20 mouse cellular contexts compared by ENCODE assay signal in genomic region chr11:4744691-4745090, GRCm38 (mm10). TPM values are rescaled to one million over a fixed set of nuclear protein-coding genes. Genes with fewer than 3 reads are reported as not detected.
DNase-seq lines count a peak whose midpoint lies in the region; ATAC-seq and TF ChIP-seq lines count a peak whose summit lies in the region.
"Had no signal": no experiment of that assay in that cellular context is flagged by ENCODE, and none has a peak within 500 bp of the region (broad histone marks: within the 10 kb centered on the region; RNA-seq: fewer than 3 reads in every experiment).

No protein-coding gene starts in this region.

- H3K4me3 ChIP-seq in layer of hippocampus, adult 2 months: peak overlapping the region; percentile 77
- no peak overlapping the region for H3K4me3 ChIP-seq in midbrain, embryonic 16.5 days (ENCODE audit: low read depth, low read length)
- H3K4me3 ChIP-seq in lung, postnatal 0 days (ENCODE audit: low read depth, low read length): no peak overlapping the region
- H3K4me3 ChIP-seq: left cerebral cortex, adult 2 months; myocyte had no signal

- H3K36me3 ChIP-seq in midbrain, embryonic 16.5 days (ENCODE audit: control insufficient read depth, insufficient read depth, low read length): no peaks in the 10 kb centered on the region
- no peaks in the 10 kb centered on the region for H3K36me3 ChIP-seq in lung, postnatal 0 days (ENCODE audit: insufficient read depth, low read length)
- H3K36me3 ChIP-seq: forebrain, embryonic 15.5 days had no signal

- peak overlapping the region; percentile 100; the same call in 1 of the 2 replicates for H3K4me2 ChIP-seq in midbrain, embryonic 16.5 days (ENCODE audit: low read length)
- no peak overlapping the region for H3K4me2 ChIP-seq in lung, postnatal 0 days (replicated peaks; ENCODE audit: low read depth, low read length)
- H3K4me2 ChIP-seq: heart, embryonic 11.5 days had no signal

- TF ChIP-seq CTCF in layer of hippocampus, adult 2 months (conservative IDR thresholded peaks at IDR 0.05): no peak
- TF ChIP-seq CTCF in lung, postnatal 0 days (IDR thresholded peaks at IDR 0.05): no peak

- peaks cover 16% of the 10 kb centered on the region for H3K4me1 ChIP-seq in midbrain, embryonic 16.5 days (ENCODE audit: control insufficient read depth, insufficient read depth, low read length)
- H3K4me1 ChIP-seq in lung, postnatal 0 days (ENCODE audit: insufficient read depth, low read depth, low read length): no peaks in the 10 kb centered on the region

- H3K9me3 ChIP-seq in midbrain, embryonic 16.5 days (replicated peaks; ENCODE audit: control insufficient read depth, low read length, poor library complexity, severe bottlenecking): no peaks in the 10 kb centered on the region
- H3K9me3 ChIP-seq in lung, postnatal 0 days (ENCODE audit: low read length): no peaks in the 10 kb centered on the region
- H3K9me3 ChIP-seq: forebrain, embryonic 15.5 days had no signal

- peaks cover 46% of the 10 kb centered on the region for H3K27me3 ChIP-seq in midbrain, embryonic 16.5 days (ENCODE audit: control insufficient read depth, insufficient read depth, low read depth, low read length)
- H3K27me3 ChIP-seq in lung, postnatal 0 days (replicated peaks; ENCODE audit: insufficient read depth, low read length): peaks cover 56% of the 10 kb centered on the region

- 65% methylated on average over 6 of the region's 6 CpGs for WGBS in midbrain, embryonic 16.5 days
- 52% methylated on average over 6 of the region's 6 CpGs for whole genome bisulfite sequencing in lung, postnatal 0 days

- peak overlapping the region; percentile 91 for H3K27ac ChIP-seq in layer of hippocampus, adult 2 months
- H3K27ac ChIP-seq in midbrain, embryonic 16.5 days (ENCODE audit: low read length): no peak overlapping the region
- H3K27ac ChIP-seq in lung, postnatal 0 days (ENCODE audit: low read length): no peak overlapping the region
- H3K27ac ChIP-seq: forebrain, embryonic 15.5 days; kidney, postnatal 0 days; left cerebral cortex, adult 2 months had no signal

- no peak for TF ChIP-seq EP300 in lung, postnatal 0 days (IDR thresholded peaks at IDR 0.05)

- ATAC-seq in midbrain, embryonic 16.5 days: no peak
- ATAC-seq in lung, postnatal 0 days: no peak
- ATAC-seq: forebrain, embryonic 15.5 days had no signal

- DNase-seq in layer of hippocampus, adult 2 months (ENCODE audit: low spot score in 2 of 2): no peak
- DNase-seq in layer of hippocampus, postnatal 10 days (ENCODE audit: low spot score in 2 of 2): no peak
- peak; percentile 50 for DNase-seq in 3T3-L1 (ENCODE audit: low read depth, low spot score)
- DNase-seq in MN1 (ENCODE audit: low spot score): peak; percentile 53
- DNase-seq in cerebellum, postnatal 4 days (ENCODE audit: low spot score in 2 of 2): no peak
- no peak for DNase-seq in lung, postnatal 0 days (ENCODE audit: low spot score)
- DNase-seq: cerebellum, adult 2 months; gastrocnemius, postnatal 36 days; heart, postnatal 10 days; kidney, adult 18-20 months; left cerebral cortex, postnatal 4 days; liver; thymus, postnatal 25 days had no signal

- no peak overlapping the region for H3K9ac ChIP-seq in midbrain, embryonic 16.5 days (ENCODE audit: low read depth, low read length)
- H3K9ac ChIP-seq in lung, postnatal 0 days (replicated peaks; ENCODE audit: low read depth): no peak overlapping the region
- H3K9ac ChIP-seq: forebrain, embryonic 15.5 days had no signal

RNA-seq across cellular contexts. Expression of gene Cabp7, which starts 1.9 kb away (rescaled TPM):
- total RNA-seq in layer of hippocampus, adult 2 months (2021): 100 to 1,000 TPM; 309 to 329 TPM
- 10 to 100 TPM; 59.4 to 62.2 TPM for total RNA-seq in layer of hippocampus, postnatal 10 days (2021)
- polyA plus RNA-seq in midbrain, embryonic 16.5 days (2015; fragmentation: Nextera tagmentation; extraction: Ambion mirVana): 1.1 and 1.2 TPM in 2 replicates
- polyA plus RNA-seq in lung, postnatal 0 days (2015; fragmentation: Nextera tagmentation; extraction: Ambion mirVana): 0.14 and 0.15 TPM in 2 replicates
- total RNA-seq: heart, postnatal 10 days; megakaryocyte-erythroid progenitor cell, adult 5-6 weeks had no signal

RNA-seq across cellular contexts. Expression of gene Zmat5, which starts 40.2 kb away (rescaled TPM):
- 10 to 100 TPM; 33.1 to 34.0 TPM for total RNA-seq in layer of hippocampus, adult 2 months (2021)
- total RNA-seq in layer of hippocampus, postnatal 10 days (2021): 10 to 100 TPM; 31.6 to 38.2 TPM
- 49.4 and 51.3 TPM in 2 replicates for polyA plus RNA-seq in midbrain, embryonic 16.5 days (2015; fragmentation: Nextera tagmentation; extraction: Ambion mirVana)
- 63.7 and 67.2 TPM in 2 replicates for polyA plus RNA-seq in lung, postnatal 0 days (2015; fragmentation: Nextera tagmentation; extraction: Ambion mirVana)

RNA-seq across cellular contexts. Expression of gene Uqcr10, which starts 40.5 kb away (rescaled TPM):
- total RNA-seq in layer of hippocampus, adult 2 months (2021): 100 to 1,000 TPM; 367 to 391 TPM
- total RNA-seq in layer of hippocampus, postnatal 10 days (2021): 100 to 1,000 TPM; 436 to 483 TPM
- 525 and 569 TPM in 2 replicates for polyA plus RNA-seq in midbrain, embryonic 16.5 days (2015; fragmentation: Nextera tagmentation; extraction: Ambion mirVana)
- 723 and 783 TPM in 2 replicates for polyA plus RNA-seq in lung, postnatal 0 days (2015; fragmentation: Nextera tagmentation; extraction: Ambion mirVana)

Comparison
In these comparisons a context has a peak if more than half of its experiments do, and no peak if none do; other contexts are left out.
1. RNA of gene Cabp7, which starts 1.9 kb away (total RNA-seq): 309 to 329 TPM in layer of hippocampus, adult 2 months; 59.4 to 62.2 TPM in layer of hippocampus, postnatal 10 days; every median in the first group is over 4 times any median in the second.
2. DNase-seq: peak in 3T3-L1 (single experiment) and MN1 (single experiment); none in layer of hippocampus, adult 2 months (0 of 2), layer of hippocampus, postnatal 10 days (0 of 2), cerebellum, postnatal 4 days (0 of 2) and lung, postnatal 0 days (single experiment).